Mouse (Mus musculus) neural tube, embryonic 12.5 days (tissue): ENCODE measurements around the gene Snd1. TPM values are rescaled to one million over a fixed set of nuclear protein-coding genes. Genes with fewer than 3 reads are reported as not detected.

ENCODE experiments used
- ATAC-seq: fragments of 200-750 bp; cut with Nextera tagmentation; 2 replicates; pipeline ENCODE4 v1.8.0; 2017; ENCODE audit warnings: low read depth, mild to moderate bottlenecking, moderate TSS enrichment, moderate library complexity; ENCODE audit not compliant: low FRiP score
- H3K27ac ChIP-seq: fragments of 300-500 bp; sonication (generic); 2 replicates; pipeline ENCODE4 v1.5.1; 2016
- H3K27me3 ChIP-seq: fragments of 300-500 bp; sonication (generic); replicated peaks from 2 replicates; pipeline ENCODE4 v1.6.1; 2016; ENCODE audit warnings: mild to moderate bottlenecking
- H3K36me3 ChIP-seq: fragments of 300-500 bp; sonication (generic); 2 replicates; pipeline ENCODE4 v1.6.1; 2016; ENCODE audit warnings: mild to moderate bottlenecking
- H3K4me1 ChIP-seq: fragments of 300-500 bp; sonication (generic); 2 replicates; pipeline ENCODE4 v1.6.1; 2016
- H3K4me2 ChIP-seq: fragments of 300-500 bp; sonication (generic); replicated peaks from 2 replicates; pipeline ENCODE4 v1.6.1; 2016; ENCODE audit warnings: mild to moderate bottlenecking
- H3K4me3 ChIP-seq: fragments of 300-500 bp; sonication (generic); 2 replicates; pipeline ENCODE4 v1.5.1; 2016
- H3K9ac ChIP-seq: fragments of 300-500 bp; sonication (generic); 2 replicates; pipeline ENCODE4 v1.6.1; 2016; ENCODE audit warnings: mild to moderate bottlenecking
- H3K9me3 ChIP-seq: fragments of 300-500 bp; sonication (generic); 2 replicates; pipeline ENCODE4 v1.6.1; 2016; ENCODE audit warnings: mild to moderate bottlenecking
- WGBS: fragments of 180-500 bp; shearing (Covaris S2); methylation state at CpG from one replicate; pipeline ENCODE4 v1.1.7; 2016; 5-methylcytosine and 5-hydroxymethylcytosine counted together
- polyA plus RNA-seq: library from polyadenylated mRNA; unstranded; fragments of >200 nt; fragmentation: Nextera tagmentation; extraction: Ambion mirVana; gene quantifications from 2 replicates; pipeline ENCODE4 v1.2.1, GENCODE M21; 2016

Gene Snd1
- polyA plus RNA-seq, 1 experiment from 2014 or later: 101 TPM

DNA sequence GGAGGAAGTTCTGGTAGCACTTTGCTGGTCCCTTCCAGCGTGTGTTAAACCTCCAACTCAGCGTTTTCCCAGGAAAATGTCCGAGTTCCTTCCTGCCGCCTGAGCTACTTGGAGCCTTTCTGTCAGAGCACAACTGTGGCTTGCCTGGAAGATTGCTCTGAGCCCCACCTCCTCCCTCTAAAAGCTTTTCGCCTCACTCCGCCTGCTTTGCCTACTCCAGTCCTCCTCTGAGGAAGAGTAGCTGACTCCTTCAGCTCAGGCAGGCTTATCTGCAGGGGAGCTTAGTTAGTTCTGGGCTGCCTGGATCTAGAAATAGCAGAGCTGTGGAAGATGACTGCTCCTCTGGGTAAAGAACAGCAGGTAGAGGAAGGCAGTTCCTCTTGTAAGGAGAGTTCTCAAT is 80.1 kb downstream of the Snd1 start:
- no peaks in the 10 kb centered on the region for H3K36me3 ChIP-seq
- 75% methylated on average over 6 of the region's 6 CpGs for WGBS
- H3K27ac ChIP-seq: no peak overlapping the region
- no peaks in the 10 kb centered on the region for H3K9me3 ChIP-seq
- no peaks in the 10 kb centered on the region for H3K27me3 ChIP-seq
- no peak overlapping the region for H3K4me3 ChIP-seq
- no peak for ATAC-seq
- H3K9ac ChIP-seq: no peak overlapping the region
- no peak overlapping the region for H3K4me2 ChIP-seq
- H3K4me1 ChIP-seq: peaks cover 7% of the 10 kb centered on the region; the same call in 1 of the 2 replicates

DNA sequence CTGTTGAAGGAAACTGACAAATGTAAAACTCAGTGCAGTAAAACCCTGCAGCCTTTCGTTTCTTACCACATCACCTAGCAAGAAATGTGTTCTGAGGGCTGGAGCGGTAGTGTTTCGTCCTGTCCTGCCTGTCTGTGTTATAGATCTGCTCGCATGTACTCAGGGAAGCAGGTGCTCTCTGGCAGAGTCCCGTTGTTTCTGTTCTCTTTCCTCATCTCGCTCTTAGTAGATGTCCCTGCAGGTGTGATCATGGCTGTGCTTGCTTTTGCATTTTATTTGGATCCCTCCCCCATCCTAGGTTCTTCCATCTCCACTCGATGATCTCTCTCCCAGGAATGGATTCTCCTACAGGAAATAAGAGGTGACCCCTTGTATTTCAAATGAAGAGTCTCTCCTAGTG is 80.5 kb downstream of the Snd1 start:
- Histone ChIP-seq H3K36me3 (no peaks in the 10 kb centered on the region), H3K27me3 (no peaks in the 10 kb centered on the region), H3K4me3 (no peak overlapping the region), H3K9me3 (no peaks in the 10 kb centered on the region), H3K4me2 (no peak overlapping the region), H3K27ac (no peak overlapping the region), H3K9ac (no peak overlapping the region), H3K4me1 (peaks cover 7% of the 10 kb centered on the region; the same call in 1 of the 2 replicates)
- WGBS: 88% methylated on average over 7 of the region's 7 CpGs
- ATAC-seq: no peak

DNA sequence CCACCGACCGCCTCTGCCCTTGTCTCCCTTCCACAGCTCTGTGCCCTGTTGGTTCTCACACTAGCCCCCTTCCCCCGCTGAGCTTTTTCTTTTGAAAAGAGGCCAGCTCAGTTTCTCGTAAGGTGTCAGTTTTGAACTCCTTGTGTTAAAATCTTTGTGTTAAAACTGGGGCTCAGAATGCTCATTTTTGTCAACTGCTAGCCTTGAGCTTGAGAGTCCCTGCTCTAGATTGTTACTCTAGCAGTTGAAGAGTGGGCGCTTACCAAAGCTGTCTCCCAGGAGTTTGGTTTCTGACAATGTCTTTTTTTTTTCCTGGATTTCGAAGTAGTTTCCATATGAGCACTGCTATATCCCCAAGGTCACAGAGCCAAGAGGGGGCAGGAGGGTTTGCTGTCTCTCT is 82.8 kb downstream of the Snd1 start:
- Histone ChIP-seq H3K4me1 (peaks cover 10% of the 10 kb centered on the region; the same call in 1 of the 2 replicates), H3K9ac (no peak overlapping the region), H3K4me2 (no peak overlapping the region), H3K36me3 (no peaks in the 10 kb centered on the region), H3K9me3 (no peaks in the 10 kb centered on the region), H3K27me3 (no peaks in the 10 kb centered on the region), H3K27ac (no peak overlapping the region), H3K4me3 (no peak overlapping the region)
- WGBS: 52% methylated on average over 6 of the region's 6 CpGs
- no peak for ATAC-seq

DNA sequence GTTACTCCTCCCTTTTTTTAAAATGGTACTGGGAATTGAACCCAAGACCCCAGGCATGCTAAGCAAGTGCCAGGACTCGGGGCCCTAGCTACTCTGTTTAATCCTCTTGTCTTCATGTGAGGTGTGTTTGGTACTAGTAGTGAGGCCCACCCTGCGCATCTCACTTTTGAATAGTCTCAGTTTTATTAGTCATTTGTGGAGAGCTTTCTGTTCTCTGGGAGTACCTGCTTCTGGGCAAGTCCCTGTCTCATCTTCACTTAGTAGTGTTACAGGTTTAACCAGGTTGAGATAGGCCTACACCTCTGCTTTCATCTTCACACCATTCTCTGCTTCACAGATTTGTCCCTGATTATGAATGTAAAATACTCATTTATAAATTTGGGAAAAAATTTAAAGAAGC is 84.5 kb downstream of the Snd1 start:
- ATAC-seq: no peak
- Histone ChIP-seq H3K4me1 (peaks cover 10% of the 10 kb centered on the region; the same call in 1 of the 2 replicates), H3K27me3 (no peaks in the 10 kb centered on the region), H3K4me3 (no peak overlapping the region), H3K36me3 (no peaks in the 10 kb centered on the region), H3K9me3 (no peaks in the 10 kb centered on the region), H3K4me2 (no peak overlapping the region), H3K27ac (no peak overlapping the region), H3K9ac (no peak overlapping the region)
- 96% methylated on average over 2 of the region's 2 CpGs for WGBS

DNA sequence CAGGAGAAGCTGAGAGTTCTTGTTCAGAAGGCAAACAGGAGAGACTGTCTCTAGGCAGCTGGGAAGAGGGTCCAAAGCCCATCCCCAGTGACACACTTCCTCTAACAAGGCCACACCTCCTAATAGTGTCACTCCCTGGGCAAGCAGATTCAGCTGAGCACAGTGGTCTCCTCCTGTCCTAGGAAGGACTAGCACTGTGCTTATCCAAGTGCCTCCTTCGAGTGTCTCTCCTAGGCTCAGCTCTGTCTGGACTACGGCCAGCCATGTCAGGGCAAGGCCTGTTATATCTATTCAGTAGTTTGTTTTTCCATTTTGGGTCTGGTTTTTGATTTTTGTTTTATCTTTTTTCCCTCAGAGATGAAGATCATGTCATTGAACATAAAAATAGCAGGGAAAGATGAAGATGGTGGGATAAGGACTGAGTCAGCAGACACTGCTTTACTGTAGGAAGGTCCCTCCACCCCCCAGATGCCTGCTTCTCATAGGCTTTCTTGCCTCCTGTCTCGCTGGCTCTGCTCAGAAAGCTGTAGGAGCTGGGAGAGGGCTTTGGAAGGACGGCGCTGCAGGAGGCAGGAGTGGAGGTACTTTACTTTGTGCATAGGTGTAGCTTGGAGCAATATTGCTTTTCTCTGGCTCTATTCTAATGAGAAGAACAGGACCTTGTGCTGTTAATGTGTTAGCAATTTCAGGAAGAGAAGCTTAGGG is 86.5 kb downstream of the Snd1 start:
- no peaks in the 10 kb centered on the region for H3K27me3 ChIP-seq
- no peak overlapping the region for H3K4me3 ChIP-seq
- no peak for ATAC-seq
- no peak overlapping the region for H3K27ac ChIP-seq
- no peaks in the 10 kb centered on the region for H3K9me3 ChIP-seq
- WGBS: 88% methylated on average over 5 of the region's 5 CpGs
- peaks cover 10% of the 10 kb centered on the region; the same call in 1 of the 2 replicates for H3K4me1 ChIP-seq
- H3K36me3 ChIP-seq: 0 out of 2 replicates have a peak, but pooled peaks cover 6% of the 10 kb centered on the region
- no peak overlapping the region for H3K9ac ChIP-seq
- H3K4me2 ChIP-seq: no peak overlapping the region

DNA sequence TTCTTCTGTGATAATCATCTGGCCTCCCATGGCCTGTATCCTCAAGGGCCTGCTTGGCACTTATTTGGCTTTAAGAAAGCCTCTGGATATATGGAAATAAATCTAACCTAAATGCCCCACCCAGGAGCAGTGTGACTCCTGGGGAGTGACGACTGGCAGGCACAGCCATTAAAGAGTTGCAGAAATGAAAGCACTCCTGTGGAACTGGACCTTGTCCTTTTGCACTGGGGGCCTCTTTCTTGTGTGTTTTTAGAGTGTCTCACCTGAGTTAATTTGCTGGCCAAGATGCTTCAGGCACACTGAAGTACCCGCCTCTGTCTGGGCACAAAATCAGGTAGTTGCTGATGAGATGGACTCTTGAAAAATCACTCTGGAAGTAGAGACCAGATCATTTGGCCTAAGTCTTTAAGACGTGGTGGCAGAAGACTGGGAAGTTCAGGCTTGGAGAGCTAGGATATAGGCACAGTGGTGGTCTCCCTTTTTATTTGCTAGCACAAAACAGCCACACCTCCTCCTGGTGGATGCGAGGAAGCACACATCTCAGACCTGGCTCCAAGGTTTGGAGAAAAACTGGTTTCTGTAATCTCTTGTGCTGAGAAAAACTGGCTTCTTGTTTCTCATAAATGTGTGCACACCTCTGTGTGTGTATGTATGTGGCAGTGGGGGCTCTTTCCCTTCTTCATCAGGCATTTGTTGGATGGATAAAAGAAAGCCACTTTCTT is 87.5 kb downstream of the Snd1 start:
- Histone ChIP-seq H3K9me3 (no peaks in the 10 kb centered on the region), H3K4me1 (peaks cover 5% of the 10 kb centered on the region; the same call in 1 of the 2 replicates), H3K9ac (no peak overlapping the region), H3K4me2 (no peak overlapping the region), H3K27ac (no peak overlapping the region), H3K36me3 (0 out of 2 replicates have a peak, but pooled peaks cover 6% of the 10 kb centered on the region), H3K4me3 (no peak overlapping the region), H3K27me3 (no peaks in the 10 kb centered on the region)
- ATAC-seq: no peak
- 68% methylated on average over 4 of the region's 4 CpGs for WGBS

DNA sequence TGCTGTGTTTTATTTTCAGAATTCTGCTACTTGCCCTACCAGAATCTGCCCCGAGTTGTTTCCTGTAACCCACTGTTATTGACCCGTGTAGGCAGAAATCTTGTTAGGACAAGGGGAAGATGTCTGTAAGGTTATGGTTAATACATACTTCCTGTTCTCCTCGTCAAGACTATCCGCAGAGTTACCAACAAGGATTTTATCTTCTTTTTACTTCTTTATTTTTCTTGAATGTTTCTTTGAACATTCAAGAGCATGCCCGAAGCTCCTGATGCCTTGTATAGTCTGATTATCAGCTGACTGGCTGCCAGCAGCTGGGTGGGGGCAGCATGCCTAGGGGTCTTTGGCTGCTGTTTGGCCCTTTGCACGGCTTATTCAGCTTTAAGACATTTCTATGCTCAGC is 93.0 kb downstream of the Snd1 start:
- no peak overlapping the region for H3K4me3 ChIP-seq
- WGBS: 82% methylated on average over 6 of the region's 6 CpGs
- 0 out of 2 replicates have a peak, but pooled peaks cover 6% of the 10 kb centered on the region for H3K36me3 ChIP-seq
- no peak overlapping the region for H3K27ac ChIP-seq
- H3K4me2 ChIP-seq: no peak overlapping the region
- H3K9me3 ChIP-seq: no peaks in the 10 kb centered on the region
- H3K4me1 ChIP-seq: peaks cover 8% of the 10 kb centered on the region; the same call in 1 of the 2 replicates
- no peaks in the 10 kb centered on the region for H3K27me3 ChIP-seq
- no peak for ATAC-seq
- H3K9ac ChIP-seq: no peak overlapping the region

DNA sequence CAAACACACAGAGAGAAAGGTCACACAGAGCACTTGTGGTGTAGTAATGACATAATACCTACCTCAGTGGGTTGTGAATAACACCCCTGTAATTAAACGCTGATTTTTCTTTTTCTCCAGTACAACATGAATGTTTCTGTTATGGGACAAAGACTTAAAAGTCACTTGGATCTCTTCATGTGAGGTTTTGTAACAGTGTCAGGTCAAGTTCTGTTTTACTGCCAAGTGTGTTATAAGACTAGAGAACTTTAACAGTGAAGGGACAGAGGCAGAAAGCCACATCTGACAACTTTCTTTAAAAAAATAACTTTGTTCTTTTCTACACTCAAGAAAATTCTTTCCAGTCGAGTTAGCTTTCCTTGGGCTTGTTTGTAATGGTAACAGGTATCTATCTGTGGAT is 97.0 kb downstream of the Snd1 start:
- no peak for ATAC-seq
- Histone ChIP-seq H3K4me3 (no peak overlapping the region), H3K9me3 (no peaks in the 10 kb centered on the region), H3K36me3 (no peaks in the 10 kb centered on the region), H3K4me1 (peaks cover 20% of the 10 kb centered on the region; the same call in 1 of the 2 replicates), H3K4me2 (no peak overlapping the region), H3K27ac (no peak overlapping the region), H3K9ac (no peak overlapping the region), H3K27me3 (no peaks in the 10 kb centered on the region)
- 83% methylated on average over 2 of the region's 2 CpGs for WGBS

DNA sequence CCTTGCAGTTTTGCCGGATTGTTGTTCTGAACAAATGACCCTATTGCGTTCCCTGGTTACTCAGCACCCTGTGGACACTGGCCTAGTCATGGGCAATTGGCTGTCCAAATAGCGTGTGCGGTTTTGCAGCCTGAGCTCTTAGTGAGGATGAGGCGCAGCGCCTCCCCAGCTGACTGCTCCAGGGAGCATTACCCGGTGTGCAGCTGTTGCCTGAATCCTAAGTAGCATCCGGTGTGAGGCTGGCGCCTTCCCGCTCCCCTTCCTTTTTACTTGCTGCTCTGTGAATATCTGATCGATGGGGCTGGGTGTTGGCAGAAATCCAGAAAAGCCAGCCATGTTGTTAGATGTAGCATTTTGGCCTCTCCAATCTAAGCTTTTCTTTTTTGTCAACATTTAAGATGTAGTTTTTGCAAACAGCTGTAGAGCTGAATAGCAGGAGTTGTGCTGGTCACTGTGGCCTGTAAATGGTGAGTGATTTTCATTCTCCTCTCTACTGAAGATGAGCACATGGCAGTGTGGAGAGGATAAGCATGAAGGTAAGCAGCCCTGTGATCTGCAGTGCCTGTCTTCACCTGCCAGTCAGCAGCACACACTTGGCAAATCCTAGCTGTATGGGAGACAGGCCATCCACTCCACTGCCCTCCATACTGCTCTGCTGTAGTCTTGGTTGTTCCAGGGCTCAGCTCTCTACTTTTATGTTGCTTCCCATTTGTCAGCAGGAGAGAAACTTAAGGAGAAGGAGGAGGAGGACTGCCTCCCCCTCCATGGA is 98.2 kb downstream of the Snd1 start:
- Histone ChIP-seq H3K27me3 (no peaks in the 10 kb centered on the region), H3K27ac (no peak overlapping the region), H3K4me1 (peaks cover 21% of the 10 kb centered on the region; the same call in 1 of the 2 replicates), H3K9ac (no peak overlapping the region), H3K36me3 (no peaks in the 10 kb centered on the region), H3K4me2 (0 out of 2 replicates have a peak overlapping the region, but pooled peaks have one; percentile 17), H3K9me3 (no peaks in the 10 kb centered on the region), H3K4me3 (no peak overlapping the region)
- WGBS: 23% methylated on average over 11 of the region's 11 CpGs
- ATAC-seq: peak; percentile 89

DNA sequence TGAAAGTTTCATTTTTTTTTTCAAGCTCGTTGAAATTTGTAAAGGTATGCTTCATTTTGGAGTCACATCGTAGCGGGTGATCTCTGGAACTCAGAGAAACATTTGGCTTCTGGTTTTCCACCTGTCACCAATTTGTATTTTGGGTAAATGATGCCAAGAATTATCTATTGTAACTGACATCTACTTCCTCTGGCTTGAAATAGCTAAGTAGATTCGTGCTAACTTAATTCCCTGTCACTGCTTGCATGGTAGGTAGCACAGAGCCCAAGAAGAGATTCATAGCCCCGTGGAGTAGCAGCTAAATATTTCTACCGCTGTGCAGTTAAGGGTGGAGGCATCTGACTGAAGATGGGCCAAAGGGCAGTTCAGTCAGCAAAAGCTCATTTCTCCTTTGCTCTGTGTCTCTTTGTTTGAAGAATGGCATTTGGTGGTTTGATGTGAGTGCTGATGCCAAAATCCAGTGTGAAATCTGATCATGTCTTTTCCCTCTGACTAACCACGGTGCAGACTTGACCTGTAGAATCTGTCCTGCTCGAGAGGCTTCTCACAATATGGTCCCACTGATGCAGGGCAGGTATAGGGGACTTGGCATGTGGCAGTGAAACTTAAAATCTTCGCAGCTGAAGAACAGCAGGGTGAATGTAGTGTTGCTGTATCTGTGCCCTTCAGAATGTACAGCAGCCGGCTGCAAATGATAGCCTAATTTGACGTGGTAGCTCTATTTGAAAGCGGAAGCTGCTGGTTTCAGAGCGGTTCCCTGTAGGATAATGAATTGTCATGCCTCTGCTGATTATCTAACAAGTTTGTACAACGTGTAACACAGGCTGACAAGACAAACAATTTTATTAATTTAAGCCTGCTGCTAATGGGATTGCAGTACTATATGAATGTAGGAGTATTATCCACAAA is 101.7 kb downstream of the Snd1 start:
- Histone ChIP-seq H3K27ac (no peak overlapping the region), H3K36me3 (no peaks in the 10 kb centered on the region), H3K4me2 (no peak overlapping the region), H3K9ac (no peak overlapping the region), H3K9me3 (no peaks in the 10 kb centered on the region), H3K27me3 (no peaks in the 10 kb centered on the region), H3K4me1 (peaks cover 21% of the 10 kb centered on the region; the same call in 1 of the 2 replicates), H3K4me3 (no peak overlapping the region)
- no peak for ATAC-seq
- 62% methylated on average over 14 of the region's 14 CpGs for WGBS

DNA sequence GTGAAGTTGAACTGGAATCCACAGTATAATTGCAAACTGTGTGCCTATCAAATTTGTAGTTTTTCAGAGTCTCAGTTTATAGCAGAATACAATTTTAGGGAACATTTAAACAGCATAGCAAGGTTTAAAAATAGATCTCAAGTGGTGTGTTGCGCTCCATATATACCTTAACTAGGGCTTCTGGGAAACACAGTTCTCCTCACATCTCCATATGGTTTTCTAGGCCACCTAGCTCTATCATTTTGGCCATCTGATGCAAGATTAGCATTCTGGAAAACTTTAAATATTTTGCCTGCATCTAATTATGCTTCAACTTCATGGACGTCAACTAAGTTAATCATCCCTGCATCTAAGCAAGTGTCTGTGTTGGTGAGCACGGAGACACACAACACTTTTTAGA is 107.9 kb downstream of the Snd1 start:
- Histone ChIP-seq H3K4me1 (no peaks in the 10 kb centered on the region), H3K36me3 (no peaks in the 10 kb centered on the region), H3K4me2 (no peak overlapping the region), H3K9me3 (no peaks in the 10 kb centered on the region), H3K27me3 (no peaks in the 10 kb centered on the region), H3K4me3 (no peak overlapping the region), H3K9ac (no peak overlapping the region), H3K27ac (no peak overlapping the region)
- no peak for ATAC-seq
- WGBS: 94% methylated on average over 3 of the region's 3 CpGs
